Mouse (Mus musculus) G1E (cell line): ENCODE measurements at regions not wholly inside any gene's neighbourhood (a gene's known extent, or its start where the extent isn't known, plus 50 kb on each side); places are given as distances from the start of the nearest gene placed in this dataset.

Experiments
- CTCF ChIP-seq: IDR thresholded peaks from 2 replicates; pipeline ENCODE4 v1.5.1; 2012; ENCODE audit warnings: low read depth, low read length, inconsistent platforms, mixed read lengths
- GATA1 ChIP-seq: IDR thresholded peaks from 2 replicates; pipeline ENCODE4 v1.6.1; 2012; ENCODE audit warnings: borderline replicate concordance, low read length, inconsistent platforms, mixed read lengths

DNA sequence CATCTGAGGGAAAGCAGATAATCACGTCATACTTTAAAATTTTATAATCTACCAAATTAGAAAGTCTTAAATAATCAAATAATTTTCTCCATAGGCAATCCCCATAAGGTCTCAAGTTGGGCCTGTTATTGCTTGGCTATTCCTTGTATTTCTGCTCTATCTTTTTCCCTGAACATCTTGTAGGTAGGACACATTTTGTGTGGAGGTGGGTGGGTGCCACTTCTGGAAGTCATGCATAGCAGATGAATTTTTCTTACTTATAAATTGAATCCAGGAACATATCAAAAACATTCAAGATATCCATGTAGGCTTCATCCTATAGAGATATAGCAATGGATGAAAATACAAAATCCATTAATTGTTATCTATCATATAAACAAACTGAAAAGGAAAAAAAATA is 1418.7 kb downstream of the Cdh11 start:
- TF ChIP-seq CTCF (no peak), GATA1 (no peak)
